Mouse (Mus musculus) left cerebral cortex, postnatal 14 days (tissue): Measurements from ENCODE around the gene Ccdc107. TPM values are rescaled to one million over a fixed set of nuclear protein-coding genes. Genes with fewer than 3 reads are reported as not detected.
"Not testable (repeated sequence)": the region's sequence is repeated elsewhere in the genome, so short reads cannot be mapped to it uniquely, and the experiment has no call there.

ENCODE experiments used
- DNase-seq, 2 experiments: peaks; one replicate each; pipeline ENCODE4 v3.0.0; 2021 to 2022; ENCODE audit warnings: low spot score in 2 of 2, mixed read lengths in 1 of 2
- intact Hi-C: fragments of 180-260 bp; cut with DNase I; formaldehyde crosslinking; loops from one replicate; pipeline ENCODE4 v1.15.1; 2025
- total RNA-seq, 2 experiments: library from RNA; stranded (reverse); gene quantifications; 2 replicates each; pipeline ENCODE4 v1.2.3; 2021

The Ccdc107 gene
- total RNA-seq, 2 experiments from 2014 or later, result 23.0 to 29.0 TPM

- no peak for DNase-seq
- intact Hi-C loops, result no loop called here
These were observed 10.7 kb upstream of the Ccdc107 start for GRCm38 (mm10) chr4:43481894-43482456.

GRCm38 (mm10) chr4:43482591-43482990, 10.1 kb upstream of the Ccdc107 start:
- intact Hi-C loops, result no loop called here
- DNase-seq, result no peak

GRCm38 (mm10) chr4:43483535-43484091, 9.1 kb upstream of the Ccdc107 start, which contains the start of gene Sit1:
Gene Sit1, minus strand, starts transcription at chr4:43483734.
- intact Hi-C loops, result no loop called here
- no peak for DNase-seq

- intact Hi-C loops, DNase-seq: not testable (repeated sequence)
These were observed 7.0 kb upstream of the Ccdc107 start for GRCm38 (mm10) chr4:43485666-43486065.

GRCm38 (mm10) chr4:43489611-43490010, 3.1 kb upstream of the Ccdc107 start:
- intact Hi-C loops, result no loop called here
- no peak for DNase-seq

GRCm38 (mm10) chr4:43490801-43491200, 1.9 kb upstream of the Ccdc107 start:
- intact Hi-C loops, result no loop called here
- no peak for DNase-seq

- DNase-seq, result peak in 1 of 2 experiments; percentile 9
- intact Hi-C loops, result no loop called here
These were observed 439 bp upstream of the Ccdc107 start for GRCm38 (mm10) chr4:43492101-43492820.

- intact Hi-C loops, result no loop called here
- DNase-seq, result peak; percentile 98
These were observed 616 bp downstream of the Ccdc107 start for GRCm38 (mm10) chr4:43493186-43493845.

GRCm38 (mm10) chr4:43493846-43494240, 1.1 kb downstream of the Ccdc107 start:
- intact Hi-C loops, result no loop called here
- DNase-seq, result no peak

- intact Hi-C loops, result loop anchor here (5.0 kb wide), 1 partner anchor 66 kb away; the partner anchor contains the start of genes Creb3 and Tln1
- DNase-seq, result no peak
These were observed 3.9 kb downstream of the Ccdc107 start for GRCm38 (mm10) chr4:43496587-43496986.

GRCm38 (mm10) chr4:43497405-43497804, 4.7 kb downstream of the Ccdc107 start:
- DNase-seq, result no peak
- intact Hi-C loops, result loop anchor here (5.0 kb wide), 1 partner anchor 65 kb away; the partner anchor contains the start of genes Creb3 and Tln1

- no peak for DNase-seq
- intact Hi-C loops, result loop anchor here (5.0 kb wide), 1 partner anchor 64 kb away; the partner anchor contains the start of genes Creb3 and Tln1
These were observed 5.2 kb downstream of the Ccdc107 start for GRCm38 (mm10) chr4:43497946-43498345.

GRCm38 (mm10) chr4:43498983-43499382, 6.3 kb downstream of the Ccdc107 start:
- intact Hi-C loops, result loop anchor here (5.0 kb wide), 1 partner anchor 63 kb away; the partner anchor contains the start of genes Creb3 and Tln1
- no peak for DNase-seq

- intact Hi-C loops, result loop anchor here (5.0 kb wide), 1 partner anchor 63 kb away; the partner anchor contains the start of genes Creb3 and Tln1
These were observed 7.0 kb downstream of the Ccdc107 start, which contains the start of gene Arhgef39 for GRCm38 (mm10) chr4:43499407-43500333. Gene Arhgef39, minus strand, starts transcription at chr4:43499695.

GRCm38 (mm10) chr4:43503041-43503440, 10.3 kb downstream of the Ccdc107 start:
- intact Hi-C loops, result no loop called here

More at GRCm38 (mm10) chr4:43499407-43500333, 7.0 kb downstream of the Ccdc107 start, which contains the start of gene Arhgef39:
- DNase-seq, result peak; percentile 62 to 76

GRCm38 (mm10) chr4:43503506-43503905, 10.8 kb downstream of the Ccdc107 start:
- intact Hi-C loops, result no loop called here
- no peak for DNase-seq

More at GRCm38 (mm10) chr4:43503041-43503440, 10.3 kb downstream of the Ccdc107 start:
- DNase-seq, result no peak

- DNase-seq, result no peak
- intact Hi-C loops, result no loop called here
These were observed 11.6 kb downstream of the Ccdc107 start for GRCm38 (mm10) chr4:43504269-43504668.

GRCm38 (mm10) chr4:43506074-43506473, 13.4 kb downstream of the Ccdc107 start:
- intact Hi-C loops, result no loop called here
- no peak for DNase-seq
